Mouse (Mus musculus): Measurements from ENCODE around the gene Acaca. TPM values are rescaled to one million over a fixed set of nuclear protein-coding genes. Genes with fewer than 3 reads are reported as not detected.

Gene Acaca
- total and polyA plus RNA-seq, 2 experiments from 2014 or later: 18.2 to 102 TPM

DNA sequence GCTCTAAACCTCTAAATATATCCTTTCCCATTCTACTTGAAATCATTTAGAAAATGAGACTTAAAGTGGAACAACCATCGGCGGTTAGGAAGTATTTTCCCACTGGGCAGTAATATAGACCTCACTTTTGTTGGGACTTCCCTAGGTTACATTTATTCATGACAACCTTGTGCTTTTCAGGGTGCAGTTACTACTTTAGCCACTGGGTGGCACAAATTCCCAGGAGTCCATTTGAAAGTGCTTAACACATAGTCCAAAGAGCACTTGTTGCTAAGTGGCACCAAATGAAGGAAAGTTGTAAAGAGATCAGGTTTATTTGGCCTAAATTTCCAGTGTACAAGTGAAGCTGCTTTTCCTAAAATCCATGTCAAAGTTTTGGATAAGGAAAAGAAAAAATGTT is 12.3 kb downstream of the Acaca start:
- H3K9ac ChIP-seq (replicated peaks; ENCODE audit: low read length): no peak overlapping the region
- ATAC-seq (no peak), DNase-seq (ENCODE audit: low spot score) (peak; percentile 79)
- H3K4me3 ChIP-seq (ENCODE audit: low read length): no peak overlapping the region
- H3K27ac ChIP-seq: no peak overlapping the region
- TF ChIP-seq CTCF (IDR thresholded peaks at IDR 0.05; ENCODE audit: low read depth): peak; percentile 75
- no peaks in the 10 kb centered on the region for H3K4me1 ChIP-seq (ENCODE audit: insufficient read depth, low read length)
- H3K36me3 ChIP-seq (ENCODE audit: insufficient read depth, low read length): no peaks in the 10 kb centered on the region
- H3K27me3 ChIP-seq (ENCODE audit: insufficient read depth, low read length): no peaks in the 10 kb centered on the region
- no peak overlapping the region for H3K4me2 ChIP-seq (ENCODE audit: low read depth, low read length)
- 56% methylated on average over 2 of the region's 2 CpGs for WGBS
- H3K9me3 ChIP-seq (ENCODE audit: low read length): no peaks in the 10 kb centered on the region

DNA sequence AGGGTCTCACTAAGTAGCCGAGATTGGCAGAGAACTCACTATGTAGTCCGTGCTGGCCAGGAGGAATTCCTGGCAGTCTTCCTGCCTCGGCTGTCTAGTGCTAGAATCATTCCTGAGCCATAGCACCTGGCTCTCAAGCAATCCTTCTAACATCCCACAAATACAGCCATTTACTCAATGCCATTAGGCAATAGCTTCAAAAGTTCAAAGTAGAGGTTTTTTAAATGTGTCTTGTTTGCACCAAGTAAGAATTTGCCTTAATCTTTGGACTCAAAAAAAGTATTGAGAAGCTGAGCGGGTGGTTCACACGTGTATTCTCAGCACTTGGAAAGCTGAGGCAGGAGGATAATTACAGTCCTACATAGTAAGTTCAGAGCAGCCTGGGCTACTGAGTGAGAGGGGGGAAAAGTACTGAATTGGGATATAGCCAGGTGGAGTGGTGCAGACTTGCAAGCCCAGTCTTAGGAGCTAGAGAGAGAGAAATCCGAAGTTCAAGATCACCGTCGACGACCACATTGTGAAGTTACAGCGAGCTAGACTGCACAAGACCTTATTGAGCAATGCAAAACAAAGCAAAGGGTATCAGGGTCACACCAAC is 15.8 kb downstream of the Acaca start:
- DNase-seq (ENCODE audit: low spot score) (no peak), ATAC-seq (no peak)
- Histone ChIP-seq H3K27me3 (ENCODE audit: insufficient read depth, low read length) (no peaks in the 10 kb centered on the region), H3K36me3 (ENCODE audit: insufficient read depth, low read length) (no peaks in the 10 kb centered on the region), H3K9me3 (ENCODE audit: low read length) (no peaks in the 10 kb centered on the region), H3K27ac (no peak overlapping the region), H3K4me3 (ENCODE audit: low read length) (no peak overlapping the region), H3K4me2 (ENCODE audit: low read depth, low read length) (no peak overlapping the region), H3K9ac (replicated peaks; ENCODE audit: low read length) (no peak overlapping the region), H3K4me1 (ENCODE audit: insufficient read depth, low read length) (no peaks in the 10 kb centered on the region)
- no peak for TF ChIP-seq CTCF (IDR thresholded peaks at IDR 0.05; ENCODE audit: low read depth)
- WGBS: 68% methylated on average over 10 of the region's 10 CpGs

DNA sequence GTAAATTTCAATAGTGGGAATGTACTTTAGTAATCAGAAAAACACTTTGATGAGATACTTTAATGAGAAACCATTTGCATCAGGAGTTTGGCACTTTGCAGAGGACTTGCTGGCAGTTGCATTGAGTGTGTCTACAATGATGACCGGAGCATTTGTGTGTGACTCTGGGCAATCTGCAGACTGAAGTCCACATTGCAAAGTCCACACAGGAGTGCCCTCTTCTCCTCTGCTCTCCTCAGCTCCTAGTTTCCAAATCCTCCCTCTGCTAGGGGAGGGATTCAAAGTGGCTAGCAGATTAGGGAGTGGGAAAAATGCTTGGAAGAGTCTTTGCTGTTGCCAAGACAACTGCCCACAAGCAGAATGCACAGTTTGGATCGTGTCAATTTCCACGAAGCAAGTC is 16.6 kb downstream of the Acaca start:
- Histone ChIP-seq H3K4me2 (ENCODE audit: low read depth, low read length) (peak overlapping the region; percentile 16; the same call in 1 of the 2 replicates), H3K36me3 (ENCODE audit: insufficient read depth, low read length) (no peaks in the 10 kb centered on the region), H3K9ac (replicated peaks; ENCODE audit: low read length) (no peak overlapping the region), H3K4me3 (ENCODE audit: low read length) (no peak overlapping the region), H3K4me1 (ENCODE audit: insufficient read depth, low read length) (no peaks in the 10 kb centered on the region), H3K9me3 (ENCODE audit: low read length) (no peaks in the 10 kb centered on the region), H3K27ac (no peak overlapping the region; the same call in 1 of the 2 replicates), H3K27me3 (ENCODE audit: insufficient read depth, low read length) (no peaks in the 10 kb centered on the region)
- 34% methylated on average over 3 of the region's 3 CpGs for WGBS
- TF ChIP-seq CTCF (IDR thresholded peaks at IDR 0.05; ENCODE audit: low read depth): no peak
- DNase-seq (ENCODE audit: low spot score) (no peak), ATAC-seq (no peak)

DNA sequence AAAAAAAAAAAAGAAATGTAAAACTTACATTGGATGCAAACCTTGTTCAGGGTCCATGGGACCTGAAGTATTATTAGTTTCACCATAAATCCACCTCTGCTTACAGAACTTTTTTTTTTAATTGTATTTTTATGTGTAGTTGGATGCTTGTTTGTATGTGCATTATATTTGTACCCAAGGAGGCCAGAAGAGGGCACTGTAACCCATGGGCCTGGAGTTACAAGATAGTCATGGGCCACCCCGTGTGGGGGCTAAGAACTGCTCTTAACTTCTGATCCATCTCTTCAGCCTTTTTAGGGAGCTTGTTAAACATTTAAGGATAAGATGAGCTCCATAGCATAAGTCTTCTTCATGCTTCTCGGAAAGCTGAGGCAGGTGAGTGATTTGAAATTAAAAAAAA is 21.4 kb downstream of the Acaca start:
- no peak overlapping the region for H3K4me2 ChIP-seq (ENCODE audit: low read depth, low read length)
- H3K9ac ChIP-seq (replicated peaks; ENCODE audit: low read length): no peak overlapping the region
- no peaks in the 10 kb centered on the region for H3K4me1 ChIP-seq (ENCODE audit: insufficient read depth, low read length)
- no peak overlapping the region for H3K4me3 ChIP-seq (ENCODE audit: low read length)
- no peak overlapping the region for H3K27ac ChIP-seq
- DNase-seq (ENCODE audit: low spot score): peak; percentile 13
- no peaks in the 10 kb centered on the region for H3K9me3 ChIP-seq (ENCODE audit: low read length)
- 76% methylated on average over 2 of the region's 2 CpGs for WGBS
- H3K36me3 ChIP-seq (ENCODE audit: insufficient read depth, low read length): no peaks in the 10 kb centered on the region
- no peak for ATAC-seq
- no peaks in the 10 kb centered on the region for H3K27me3 ChIP-seq (ENCODE audit: insufficient read depth, low read length)
- TF ChIP-seq CTCF (IDR thresholded peaks at IDR 0.05; ENCODE audit: low read depth): peak; percentile 36

DNA sequence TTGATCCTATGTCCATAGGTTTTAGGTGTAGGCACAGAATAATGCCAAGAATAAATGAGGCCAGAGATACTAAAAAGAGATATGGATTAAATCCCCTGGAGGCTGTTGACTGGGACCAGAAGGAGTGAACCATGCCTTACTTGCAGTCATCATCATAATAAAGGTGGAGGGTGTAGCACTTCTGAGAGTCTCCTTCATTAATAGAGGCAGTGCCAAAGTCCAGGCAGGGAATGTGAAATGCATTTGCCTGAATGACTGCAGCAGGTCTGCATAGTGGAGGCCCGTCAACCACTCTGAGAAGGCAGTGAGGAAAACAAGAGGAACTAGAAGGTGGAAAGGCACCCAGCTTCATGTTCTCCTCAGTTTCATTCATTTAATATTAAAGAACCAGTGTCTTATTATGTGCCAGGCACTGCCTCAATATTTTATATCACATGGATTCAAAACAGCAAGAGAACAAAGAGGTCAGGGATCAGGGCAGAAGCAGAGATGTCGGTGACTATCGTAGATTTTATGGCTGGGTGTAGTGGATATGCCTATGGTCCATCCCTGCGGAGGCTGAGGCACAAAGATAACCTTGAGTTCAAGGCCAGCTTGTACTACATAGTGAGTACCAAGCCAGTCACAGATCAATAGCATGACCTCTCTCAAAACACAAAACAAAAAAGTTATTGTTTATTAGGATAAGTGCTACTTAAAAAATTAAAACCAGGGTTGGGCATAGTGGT is 27.2 kb downstream of the Acaca start:
- Histone ChIP-seq H3K4me3 (ENCODE audit: low read length) (no peak overlapping the region), H3K4me1 (ENCODE audit: insufficient read depth, low read length) (no peaks in the 10 kb centered on the region), H3K27ac (no peak overlapping the region), H3K27me3 (ENCODE audit: insufficient read depth, low read length) (no peaks in the 10 kb centered on the region), H3K36me3 (ENCODE audit: insufficient read depth, low read length) (no peaks in the 10 kb centered on the region), H3K4me2 (ENCODE audit: low read depth, low read length) (no peak overlapping the region), H3K9me3 (ENCODE audit: low read length) (no peaks in the 10 kb centered on the region), H3K9ac (replicated peaks; ENCODE audit: low read length) (no peak overlapping the region)
- DNase-seq (ENCODE audit: low spot score): no peak
- 91% methylated on average over 4 of the region's 4 CpGs for WGBS
- no peak for TF ChIP-seq CTCF (IDR thresholded peaks at IDR 0.05; ENCODE audit: low read depth)
- ATAC-seq: no peak

DNA sequence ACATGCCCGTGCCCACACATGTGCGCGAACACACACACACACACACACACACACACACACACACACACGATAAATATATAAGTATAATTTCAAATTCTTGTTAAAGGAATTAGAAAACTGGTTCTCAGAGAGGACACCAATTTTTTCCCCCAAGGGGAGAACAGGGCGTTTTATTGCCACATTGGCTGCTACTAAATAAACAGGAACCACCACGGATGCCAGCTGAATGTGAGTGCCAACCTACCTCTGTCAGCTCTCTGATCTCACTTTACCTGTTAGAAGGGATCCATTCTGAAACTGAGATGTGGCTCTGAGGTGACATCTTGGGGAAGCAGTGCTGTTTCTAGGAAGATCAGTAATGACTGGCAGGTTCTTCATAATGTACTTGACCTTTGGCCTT is 34.7 kb downstream of the Acaca start:
- Histone ChIP-seq H3K4me2 (ENCODE audit: low read depth, low read length) (no peak overlapping the region), H3K27ac (no peak overlapping the region), H3K36me3 (ENCODE audit: insufficient read depth, low read length) (no peaks in the 10 kb centered on the region), H3K4me3 (ENCODE audit: low read length) (no peak overlapping the region), H3K27me3 (ENCODE audit: insufficient read depth, low read length) (no peaks in the 10 kb centered on the region), H3K4me1 (ENCODE audit: insufficient read depth, low read length) (no peaks in the 10 kb centered on the region), H3K9me3 (ENCODE audit: low read length) (no peaks in the 10 kb centered on the region), H3K9ac (replicated peaks; ENCODE audit: low read length) (no peak overlapping the region)
- 85% methylated on average over 6 of the region's 6 CpGs for WGBS
- ATAC-seq (no peak), DNase-seq (ENCODE audit: low spot score) (no peak)
- TF ChIP-seq CTCF (IDR thresholded peaks at IDR 0.05; ENCODE audit: low read depth): no peak

DNA sequence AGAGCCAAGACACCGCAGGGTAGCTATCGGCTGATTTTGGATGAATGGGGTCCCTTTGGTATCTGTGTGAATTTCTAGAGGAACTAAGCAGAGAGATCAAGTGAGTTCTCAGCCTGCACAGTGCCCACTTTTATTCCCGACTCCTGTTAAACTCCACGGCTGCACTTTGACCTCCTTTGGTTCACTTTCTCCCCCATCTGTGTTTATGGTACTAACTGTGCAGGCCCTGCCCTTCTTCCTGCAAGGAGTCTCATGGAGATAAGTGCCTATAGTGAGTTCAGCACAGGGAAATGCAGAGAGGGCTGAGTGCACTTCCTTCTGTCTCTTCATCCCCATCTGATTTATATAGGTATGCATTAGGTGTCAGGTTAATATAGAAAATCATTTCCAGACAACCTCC is 35.1 kb downstream of the Acaca start:
- H3K4me2 ChIP-seq (ENCODE audit: low read depth, low read length): no peak overlapping the region
- ATAC-seq: no peak
- H3K4me1 ChIP-seq (ENCODE audit: insufficient read depth, low read length): no peaks in the 10 kb centered on the region
- no peaks in the 10 kb centered on the region for H3K9me3 ChIP-seq (ENCODE audit: low read length)
- H3K36me3 ChIP-seq (ENCODE audit: insufficient read depth, low read length): no peaks in the 10 kb centered on the region
- no peaks in the 10 kb centered on the region for H3K27me3 ChIP-seq (ENCODE audit: insufficient read depth, low read length)
- TF ChIP-seq CTCF (IDR thresholded peaks at IDR 0.05; ENCODE audit: low read depth): no peak
- no peak overlapping the region for H3K27ac ChIP-seq
- H3K9ac ChIP-seq (replicated peaks; ENCODE audit: low read length): no peak overlapping the region
- no peak for DNase-seq (ENCODE audit: low spot score)
- no peak overlapping the region for H3K4me3 ChIP-seq (ENCODE audit: low read length)
- 51% methylated on average over 4 of the region's 4 CpGs for WGBS
